Mouse (Mus musculus) neutrophil, adult 5-6 weeks (primary cell): ENCODE data around the gene Slc22a1. TPM values are rescaled to one million over a fixed set of nuclear protein-coding genes. Genes with fewer than 3 reads are reported as not detected.

Source experiments
- ATAC-seq: fragments of 151-379, 151-347 bp; 2 replicates; pipeline ENCODE4 v1.8.0; 2017; ENCODE audit warnings: mild to moderate bottlenecking, moderate TSS enrichment; ENCODE audit not compliant: insufficient number of reproducible peaks, poor library complexity, low FRiP score, severe bottlenecking; ENCODE audit errors: extremely low read depth
- total RNA-seq: library from RNA; stranded (forward); fragments of 200-1000 nt; gene quantifications from 2 replicates; pipeline ENCODE4 v1.2.3, GENCODE M21; 2017

The Slc22a1 gene
- total RNA-seq, result not detected in 2 replicates

GRCm38 (mm10) chr17:12675646-12676045, at the start of gene Slc22a1:
Gene Slc22a1, minus strand, starts transcription at chr17:12675829.
- no peak for ATAC-seq

- no peak for ATAC-seq
These were observed 49.4 kb upstream of the Slc22a1 start for GRCm38 (mm10) chr17:12724767-12725744.

- ATAC-seq, result no peak
These were observed 48.5 kb upstream of the Slc22a1 start for GRCm38 (mm10) chr17:12723986-12724766.

GRCm38 (mm10) chr17:12722622-12723021, 47.0 kb upstream of the Slc22a1 start:
- ATAC-seq, result no peak

GRCm38 (mm10) chr17:12721118-12721886, 45.7 kb upstream of the Slc22a1 start:
- no peak for ATAC-seq

- no peak for ATAC-seq
These were observed 42.6 kb upstream of the Slc22a1 start for GRCm38 (mm10) chr17:12718251-12718650.

GRCm38 (mm10) chr17:12717445-12717844, 41.8 kb upstream of the Slc22a1 start:
- no peak for ATAC-seq

GRCm38 (mm10) chr17:12715032-12715431, 39.4 kb upstream of the Slc22a1 start:
- no peak for ATAC-seq

GRCm38 (mm10) chr17:12714080-12714561, 38.5 kb upstream of the Slc22a1 start:
- ATAC-seq, result no peak

- ATAC-seq, result no peak
These were observed 37.4 kb upstream of the Slc22a1 start for GRCm38 (mm10) chr17:12712993-12713392.

GRCm38 (mm10) chr17:12712191-12712590, 36.6 kb upstream of the Slc22a1 start:
- ATAC-seq, result no peak

- ATAC-seq, result no peak
These were observed 35.3 kb upstream of the Slc22a1 start for GRCm38 (mm10) chr17:12710976-12711375.

- no peak for ATAC-seq
These were observed 34.6 kb upstream of the Slc22a1 start for GRCm38 (mm10) chr17:12710050-12710780.

- no peak for ATAC-seq
These were observed 32.8 kb upstream of the Slc22a1 start for GRCm38 (mm10) chr17:12708398-12708797.

GRCm38 (mm10) chr17:12706590-12707049, 31.0 kb upstream of the Slc22a1 start:
- no peak for ATAC-seq

- ATAC-seq, result no peak
These were observed 27.3 kb upstream of the Slc22a1 start for GRCm38 (mm10) chr17:12702901-12703300.

- no peak for ATAC-seq
These were observed 24.7 kb upstream of the Slc22a1 start for GRCm38 (mm10) chr17:12700373-12700772.

GRCm38 (mm10) chr17:12691899-12692298, 16.3 kb upstream of the Slc22a1 start:
- no peak for ATAC-seq
